Mouse (Mus musculus) brain, adult 2 months (tissue): Measurements from ENCODE around the gene Iffo2.

ENCODE experiments used
- DNase-seq: peaks from one replicate; pipeline ENCODE4 v3.0.0; 2011; ENCODE audit warnings: low read depth, low spot score

Gene Iffo2

GRCm38 (mm10) chr4:139606732-139607131 lies 76.4 kb downstream of the Iffo2 start:
- no peak for DNase-seq

- no peak for DNase-seq
Observed at GRCm38 (mm10) chr4:139608975-139609374, 78.6 kb downstream of the Iffo2 start.

- DNase-seq, result no peak
Observed at GRCm38 (mm10) chr4:139610954-139611353, 80.6 kb downstream of the Iffo2 start.

GRCm38 (mm10) chr4:139611542-139611953 lies 81.2 kb downstream of the Iffo2 start:
- DNase-seq, result peak; percentile 83

- DNase-seq, result peak; percentile 55
Observed at GRCm38 (mm10) chr4:139614524-139615260, 84.3 kb downstream of the Iffo2 start.

- no peak for DNase-seq
Observed at GRCm38 (mm10) chr4:139616276-139617000, 86.1 kb downstream of the Iffo2 start.

- no peak for DNase-seq
Observed at GRCm38 (mm10) chr4:139617001-139617364, 86.6 kb downstream of the Iffo2 start.

GRCm38 (mm10) chr4:139619765-139620164 lies 89.4 kb downstream of the Iffo2 start:
- no peak for DNase-seq

GRCm38 (mm10) chr4:139622373-139623282 lies 92.3 kb downstream of the Iffo2 start, which contains the start of gene Aldh4a1:
Gene Aldh4a1, plus strand, starts transcription at chr4:139622866.
- peak; percentile 100 for DNase-seq

GRCm38 (mm10) chr4:139623434-139624115 lies 93.2 kb downstream of the Iffo2 start:
- no peak for DNase-seq

- no peak for DNase-seq
Observed at GRCm38 (mm10) chr4:139624116-139624489, 93.8 kb downstream of the Iffo2 start.

- DNase-seq, result peak; percentile 38
Observed at GRCm38 (mm10) chr4:139624706-139625105, 94.4 kb downstream of the Iffo2 start.

GRCm38 (mm10) chr4:139627361-139627760 lies 97.0 kb downstream of the Iffo2 start:
- no peak for DNase-seq

GRCm38 (mm10) chr4:139630171-139630570 lies 99.8 kb downstream of the Iffo2 start:
- no peak for DNase-seq

GRCm38 (mm10) chr4:139631141-139631540 lies 100.8 kb downstream of the Iffo2 start:
- DNase-seq, result no peak

- no peak for DNase-seq
Observed at GRCm38 (mm10) chr4:139631569-139632253, 101.4 kb downstream of the Iffo2 start.

- no peak for DNase-seq
Observed at GRCm38 (mm10) chr4:139632254-139632580, 101.9 kb downstream of the Iffo2 start.

GRCm38 (mm10) chr4:139636373-139636772 lies 106.0 kb downstream of the Iffo2 start:
- peak; percentile 76 for DNase-seq

GRCm38 (mm10) chr4:139637847-139638246 lies 107.5 kb downstream of the Iffo2 start:
- no peak for DNase-seq

- DNase-seq, result no peak
Observed at GRCm38 (mm10) chr4:139638356-139638755, 108.0 kb downstream of the Iffo2 start.

GRCm38 (mm10) chr4:139639801-139640200 lies 109.5 kb downstream of the Iffo2 start:
- DNase-seq, result no peak
